Mouse (Mus musculus) ovary, postnatal 36 days (tissue): ENCODE measurements around the gene Col13a1.

ENCODE experiments used
- DNase-seq: peaks from one replicate; pipeline ENCODE4 v3.0.0; 2022; ENCODE audit warnings: low spot score, mixed read lengths

Col13a1 gene

DNA sequence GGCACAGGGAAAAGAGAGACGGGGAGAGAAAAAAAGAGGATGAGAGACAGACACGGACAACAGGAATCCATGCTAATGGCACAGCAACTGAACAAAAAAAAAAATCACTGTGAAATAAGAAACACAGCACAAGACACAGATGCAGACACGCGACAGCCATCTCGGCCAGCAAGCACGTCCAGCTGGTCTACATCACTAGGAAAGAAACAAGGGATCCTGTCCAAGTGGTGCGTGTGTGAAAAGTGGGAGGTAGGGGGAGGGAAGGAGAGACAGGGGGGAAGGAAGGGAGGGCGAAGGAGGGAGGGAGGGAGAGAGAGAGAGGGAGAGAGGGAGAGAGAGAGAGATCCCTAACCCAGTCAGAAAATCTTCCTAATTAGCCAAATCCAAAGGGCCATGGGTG, 73.6 kb downstream of the Col13a1 start:
- no peak for DNase-seq

DNA sequence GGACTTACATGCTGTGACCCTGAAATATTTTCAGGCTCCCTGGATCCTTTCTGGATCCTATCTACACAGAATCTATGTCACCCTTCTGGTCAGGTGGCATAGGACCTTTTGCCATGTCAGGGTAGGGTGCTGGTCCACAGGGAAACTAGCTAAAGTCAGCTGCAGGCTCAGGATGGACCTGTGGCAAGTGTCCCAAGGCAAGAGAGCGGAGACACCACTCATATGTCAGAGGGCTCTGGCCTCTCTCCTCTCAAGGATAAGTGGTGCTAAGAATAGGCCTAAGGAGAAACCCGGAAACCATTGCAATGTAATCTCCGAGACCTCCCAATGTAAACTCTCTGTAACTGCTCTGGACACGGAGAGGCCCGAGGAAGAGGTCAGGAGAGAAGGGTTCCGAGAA, 80.8 kb downstream of the Col13a1 start:
- DNase-seq, result no peak

DNA sequence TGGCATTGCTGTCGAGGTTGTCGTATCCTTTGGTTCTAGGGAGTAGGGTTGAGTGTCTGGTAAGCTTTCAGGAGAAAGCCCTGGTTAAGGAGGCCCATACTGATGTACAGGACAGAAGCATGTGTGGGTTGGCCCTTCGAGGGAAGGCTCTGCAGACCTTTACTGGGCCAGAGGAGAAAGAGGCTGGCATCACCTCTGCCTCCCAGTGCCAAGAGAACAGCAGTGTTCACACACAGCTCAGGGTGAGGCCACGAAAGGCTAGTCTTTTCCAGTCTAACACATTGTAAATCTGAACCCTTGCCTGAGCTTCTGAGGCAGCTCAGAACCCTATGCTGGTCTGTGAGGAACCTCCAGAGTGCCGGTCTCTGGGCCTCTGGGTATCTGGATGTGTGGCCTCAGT, 84.3 kb downstream of the Col13a1 start:
- DNase-seq, result no peak

DNA sequence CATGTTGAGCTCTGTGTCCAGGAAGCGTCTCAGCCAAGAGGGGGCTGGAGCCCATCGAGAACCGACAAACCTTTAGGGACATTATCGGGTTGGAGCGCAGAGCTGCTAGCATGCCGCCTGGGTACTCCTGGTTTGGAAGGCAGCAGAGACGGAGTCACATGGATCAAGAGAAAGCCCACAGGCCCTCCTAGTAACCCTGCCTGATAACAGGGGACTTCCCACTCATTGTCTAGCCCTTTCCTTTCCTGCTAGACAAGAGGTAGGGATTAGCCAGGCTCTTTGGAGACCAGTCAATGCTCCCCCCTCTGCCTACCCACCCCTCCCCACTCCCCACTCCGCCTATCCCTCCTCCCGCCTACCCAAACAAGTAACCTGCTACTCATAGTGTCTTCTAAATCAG, 87.8 kb downstream of the Col13a1 start:
- DNase-seq, result no peak

DNA sequence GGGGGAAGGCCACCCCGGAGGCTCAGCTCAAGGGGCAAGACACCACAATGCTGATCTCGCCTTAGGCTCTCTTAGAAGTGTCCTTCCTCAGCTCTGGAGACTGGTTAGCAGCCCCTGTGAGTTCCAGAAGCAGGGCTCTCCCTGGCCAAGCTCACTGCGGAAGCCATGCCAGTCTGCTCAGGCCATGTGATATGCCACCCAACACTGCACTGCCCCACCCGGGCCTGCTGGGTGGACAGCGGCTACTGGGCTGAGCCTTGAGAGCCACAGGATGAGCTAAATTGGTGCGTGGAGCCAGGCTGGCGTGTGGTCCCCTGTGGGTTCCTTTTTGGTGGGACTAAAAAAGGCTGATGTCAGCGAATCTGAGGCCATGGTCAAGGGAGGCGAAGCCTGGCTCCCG, 88.6 kb downstream of the Col13a1 start:
- DNase-seq, result no peak

DNA sequence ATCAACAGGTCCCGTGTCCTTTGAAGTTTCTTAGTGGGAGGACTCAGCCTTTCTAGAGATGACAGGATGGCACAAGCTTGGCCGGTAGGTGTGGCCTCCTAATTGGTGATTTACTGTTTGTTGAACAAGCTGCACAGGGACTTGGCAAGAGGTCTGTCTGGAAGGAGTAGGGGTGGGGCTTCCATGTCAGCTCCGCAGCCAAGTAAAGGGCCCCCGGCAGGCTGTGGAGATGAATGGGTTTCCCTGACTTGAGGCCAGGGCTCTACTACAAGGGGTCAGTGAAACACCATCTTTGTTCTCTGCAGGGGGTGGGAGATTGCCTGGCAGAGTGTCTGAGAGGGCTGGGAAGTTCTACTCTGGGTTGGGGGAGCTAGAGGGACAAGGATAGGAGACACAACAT, 99.5 kb downstream of the Col13a1 start:
- peak; percentile 13 for DNase-seq

DNA sequence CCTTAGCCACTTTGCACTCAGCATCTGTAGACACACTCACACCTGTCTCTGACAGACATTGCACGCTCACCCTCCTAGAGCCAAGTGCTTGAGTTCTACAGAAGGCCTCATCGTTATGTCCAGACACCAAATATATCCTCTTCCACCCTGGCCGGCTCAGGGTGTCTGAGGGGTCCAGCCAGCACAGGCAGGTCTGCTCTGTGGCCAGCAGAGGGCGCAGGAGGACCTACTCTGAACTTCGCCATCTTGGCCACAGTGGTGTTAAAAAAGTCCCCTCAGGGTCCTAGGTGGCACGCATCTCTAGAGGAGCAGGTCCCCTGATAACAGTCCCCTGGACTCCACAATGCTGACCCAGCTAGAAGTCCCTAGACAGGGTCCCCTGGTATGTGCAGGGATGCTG, 101.1 kb downstream of the Col13a1 start:
- peak; percentile 68 for DNase-seq

DNA sequence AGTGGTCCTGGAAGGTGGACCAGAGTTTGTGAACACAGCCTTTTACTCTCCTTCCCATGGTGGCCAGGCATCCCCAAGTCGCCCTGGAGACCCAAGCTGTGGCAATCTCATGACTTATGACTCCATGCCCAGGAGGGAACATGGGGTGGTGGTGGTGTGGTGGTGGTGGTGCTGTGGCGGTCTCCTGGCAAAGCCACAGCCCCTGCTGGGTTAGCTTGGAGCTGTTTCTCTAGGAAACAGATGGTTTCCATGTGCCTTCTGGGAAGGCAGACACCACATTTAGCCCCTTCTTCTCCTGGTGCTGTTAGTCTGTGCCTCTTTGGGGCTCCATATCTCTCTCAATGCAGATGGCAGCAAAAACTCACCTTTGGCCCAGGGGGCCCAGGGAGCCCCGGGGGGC, 109.1 kb downstream of the Col13a1 start:
- no peak for DNase-seq

DNA sequence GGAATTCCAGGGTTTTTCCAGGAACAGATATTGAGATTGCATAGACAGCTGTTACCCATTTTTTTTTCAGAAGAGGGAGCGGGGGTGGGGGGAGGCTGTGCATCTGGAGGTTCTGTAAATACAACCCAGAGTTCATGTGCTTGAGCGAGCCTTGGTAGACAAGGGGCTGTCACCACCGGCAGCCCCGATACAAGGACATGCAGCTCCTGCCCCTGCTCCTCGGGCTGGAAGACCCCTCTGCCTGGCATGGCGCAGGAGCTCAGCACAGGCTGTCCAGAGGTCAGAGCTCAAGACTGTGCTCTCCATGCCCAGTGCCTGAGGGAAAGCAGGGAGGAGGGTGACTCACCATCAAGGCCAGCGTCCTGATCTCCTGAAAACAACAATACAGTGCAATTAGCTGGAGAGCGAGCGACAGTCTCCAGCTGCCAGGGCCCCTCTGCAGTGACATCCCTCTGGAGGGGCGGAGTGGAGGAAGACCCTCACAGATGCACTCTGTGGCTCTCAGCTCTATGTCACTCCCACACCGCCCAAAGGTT, 112.8 kb downstream of the Col13a1 start:
- peak; percentile 24 for DNase-seq

DNA sequence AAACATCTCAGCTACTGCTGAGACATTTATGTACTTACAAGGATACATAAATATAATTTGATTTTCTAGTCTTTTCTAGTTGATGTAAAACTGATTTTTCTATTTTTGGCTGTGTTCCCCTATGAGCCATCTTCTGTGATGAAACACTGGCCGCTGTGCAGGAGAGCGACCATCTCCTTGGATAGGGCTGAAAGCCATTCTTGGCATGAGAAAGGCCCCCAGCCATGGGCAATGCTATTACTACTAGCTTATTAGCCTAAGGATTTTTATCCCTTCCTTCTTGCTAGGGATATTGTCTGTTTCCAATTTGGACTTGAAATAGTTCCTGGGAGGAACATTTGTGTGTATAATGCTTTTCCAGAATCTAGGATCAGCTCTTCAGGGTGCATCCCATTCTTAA, 119.5 kb downstream of the Col13a1 start:
- no peak for DNase-seq

DNA sequence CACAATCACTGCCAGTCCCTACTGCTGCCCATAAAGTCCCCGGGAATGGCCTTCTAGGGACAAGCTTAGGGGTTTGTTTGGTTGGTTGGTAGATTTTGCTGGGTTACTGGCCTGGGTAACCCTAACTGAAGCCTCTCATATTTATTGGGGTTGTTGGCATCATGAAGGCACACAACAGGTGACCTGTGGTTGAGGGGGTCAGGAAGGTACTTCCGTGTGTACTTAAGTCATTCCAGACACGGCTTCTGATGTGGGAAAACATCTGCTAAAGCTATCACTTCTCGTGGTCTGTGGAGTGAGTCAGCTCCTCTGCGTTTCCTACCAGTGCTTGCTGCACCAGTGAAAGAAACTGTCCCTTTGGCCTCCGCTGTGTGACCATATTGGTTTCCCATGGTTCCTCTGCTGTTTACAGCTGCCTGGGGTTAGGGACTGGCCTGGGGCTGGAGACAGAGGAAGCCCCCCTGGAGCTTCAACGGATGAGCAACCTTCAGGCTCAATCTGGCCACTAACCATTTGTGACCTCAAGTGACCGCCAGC, 123.7 kb downstream of the Col13a1 start:
- no peak for DNase-seq

DNA sequence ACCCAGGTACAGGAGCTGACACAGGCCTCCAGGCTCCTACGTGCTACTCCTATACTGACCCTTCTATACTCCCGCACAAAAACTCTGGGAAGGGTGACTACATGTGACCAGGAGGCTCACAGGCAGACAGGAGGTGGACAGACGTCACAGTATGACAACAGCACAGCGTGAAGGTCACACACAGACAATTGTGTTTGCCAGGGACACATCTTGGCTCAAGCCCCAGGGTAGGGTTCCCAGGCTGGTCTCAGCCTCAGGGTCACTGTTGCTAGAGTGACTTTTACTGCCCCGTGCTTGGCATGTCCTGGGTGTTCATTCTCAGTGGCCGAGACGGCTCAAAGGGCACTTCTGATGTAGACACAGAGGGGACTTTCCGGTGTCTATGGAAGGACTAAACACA, 126.1 kb downstream of the Col13a1 start:
- no peak for DNase-seq

DNA sequence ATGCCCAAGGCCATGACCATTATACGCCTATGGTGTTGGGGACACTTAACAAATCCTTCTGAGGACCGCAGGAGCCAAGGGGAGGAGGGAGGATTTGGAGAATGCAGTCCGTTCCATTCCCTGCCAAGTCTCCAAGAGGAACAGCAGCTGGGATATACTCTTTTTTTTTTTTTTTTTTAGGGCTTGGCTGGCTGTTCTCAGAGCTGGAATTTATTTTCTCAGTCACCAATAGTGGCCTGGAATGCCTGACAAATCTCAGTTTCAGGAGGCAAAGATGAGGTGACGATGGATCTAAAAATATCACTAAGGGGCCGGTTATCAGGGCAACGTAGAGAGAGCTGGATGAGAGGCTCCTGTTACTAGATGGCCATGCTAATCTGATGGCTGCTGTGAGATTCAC, 130.4 kb downstream of the Col13a1 start:
- no peak for DNase-seq

DNA sequence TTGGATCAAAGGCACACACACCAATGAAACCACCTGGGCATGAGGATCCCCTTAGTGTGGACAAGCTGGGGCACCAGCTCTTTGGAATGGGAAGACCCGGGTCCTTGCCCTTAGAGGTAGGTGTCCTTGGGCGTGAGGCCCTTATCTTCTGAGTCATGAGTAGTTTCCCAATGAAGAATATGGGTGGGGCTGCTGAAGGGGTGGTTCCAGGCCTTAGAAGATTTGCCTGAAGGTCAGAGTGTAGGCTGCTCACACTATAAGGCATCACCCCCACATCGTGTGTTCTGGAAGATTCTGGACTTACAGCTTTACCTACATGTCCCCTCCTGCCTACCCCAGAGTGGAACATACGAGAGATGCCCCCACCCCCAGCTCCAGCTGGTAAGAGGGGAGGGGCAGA, 133.4 kb downstream of the Col13a1 start:
- DNase-seq, result no peak

DNA sequence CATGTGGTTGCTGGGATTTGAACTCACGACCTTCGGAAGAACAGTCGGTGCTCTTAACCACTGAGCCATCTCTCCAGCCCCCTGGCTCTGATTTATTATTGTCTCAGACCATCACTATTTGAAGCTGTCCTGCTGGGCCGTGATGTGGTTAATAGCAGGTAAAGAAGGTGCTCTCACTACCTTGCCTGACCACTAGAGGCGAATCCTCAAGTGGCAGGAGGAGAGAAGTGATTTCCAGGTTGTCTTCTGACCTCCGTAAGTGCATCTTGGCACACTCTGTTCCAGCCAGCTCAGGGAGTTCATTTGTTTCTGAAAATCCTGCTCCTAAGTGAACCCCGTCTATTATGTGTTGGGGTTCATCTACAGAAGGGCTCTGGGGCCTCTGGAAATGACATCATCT, 134.4 kb downstream of the Col13a1 start:
- DNase-seq, result no peak

DNA sequence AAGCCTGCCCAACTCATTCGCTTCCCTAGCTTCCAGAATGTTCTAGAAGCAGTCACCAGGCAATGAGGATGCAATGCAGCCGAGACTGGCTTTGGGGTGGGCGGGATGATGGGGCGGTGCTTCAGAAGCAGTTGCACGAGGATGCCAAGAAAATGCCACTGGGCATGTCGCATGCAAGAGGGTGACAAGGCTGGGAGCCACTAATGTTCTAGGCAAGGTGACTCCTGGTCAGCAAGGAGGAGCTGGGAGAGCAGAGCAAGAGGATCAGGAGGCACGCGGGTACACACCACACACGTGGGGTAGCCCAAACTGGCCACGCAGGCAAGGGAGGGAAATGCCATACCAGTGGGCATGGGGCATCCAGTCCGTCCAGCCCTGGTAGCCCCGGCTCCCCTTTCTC, 136.6 kb downstream of the Col13a1 start:
- DNase-seq, result no peak

DNA sequence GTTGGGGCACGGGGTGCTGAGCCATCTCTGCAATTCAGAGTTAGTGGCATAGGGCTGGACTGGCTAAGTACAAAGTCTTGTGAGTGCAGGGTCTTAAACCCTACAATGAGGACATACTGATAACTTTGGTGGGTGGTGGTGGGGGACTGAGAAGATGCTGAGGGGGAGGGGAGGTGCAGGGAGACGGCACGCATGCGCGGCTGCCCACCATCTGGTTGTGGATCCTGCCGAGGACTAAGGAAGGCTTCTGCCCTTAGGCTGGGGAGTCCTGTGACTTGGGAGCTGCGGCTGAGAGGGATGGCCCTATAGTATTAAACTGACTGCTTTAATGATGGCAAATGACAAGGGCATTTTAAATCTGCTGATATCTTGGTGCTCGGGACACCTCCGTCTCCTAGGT, 139.6 kb downstream of the Col13a1 start:
- DNase-seq, result no peak

DNA sequence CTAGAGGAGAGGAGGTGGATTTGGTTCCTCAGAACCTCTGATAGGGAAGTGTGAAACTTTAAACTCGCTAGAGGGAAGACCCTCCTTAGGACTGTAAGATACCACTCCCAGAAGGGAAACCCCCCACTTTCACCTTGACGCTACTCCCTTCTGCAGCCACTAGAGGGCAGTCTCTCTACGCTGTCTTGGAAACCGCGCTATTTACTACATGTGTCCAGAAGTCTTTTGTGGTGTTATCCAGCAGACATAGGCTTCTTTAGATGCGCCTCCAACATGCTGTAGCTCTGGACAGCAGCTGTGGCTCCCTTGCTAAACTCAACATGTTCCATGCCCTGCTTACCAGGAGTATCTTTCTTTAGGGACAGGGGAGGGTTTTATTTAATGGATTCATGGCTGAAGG, 140.1 kb downstream of the Col13a1 start:
- DNase-seq, result peak; percentile 30

DNA sequence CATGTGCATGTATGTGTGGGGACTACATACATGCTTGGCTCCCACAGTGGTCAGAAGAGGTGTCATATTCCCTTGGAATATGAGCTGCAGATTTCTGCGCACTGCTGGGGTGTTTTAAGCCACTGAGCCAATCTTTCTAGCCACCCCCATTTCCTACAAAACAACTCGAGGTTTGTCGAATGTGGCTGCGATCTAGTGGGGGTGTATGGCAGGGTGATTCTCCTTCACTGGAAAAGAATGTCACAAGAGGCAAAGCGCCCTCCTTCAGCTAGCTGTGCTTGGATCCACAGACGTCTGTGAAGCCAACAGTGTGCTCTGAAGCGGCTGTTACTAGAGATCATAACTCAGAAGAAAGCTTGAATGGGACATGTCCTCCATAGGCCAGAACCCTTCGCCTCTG, 141.6 kb downstream of the Col13a1 start:
- DNase-seq, result no peak

DNA sequence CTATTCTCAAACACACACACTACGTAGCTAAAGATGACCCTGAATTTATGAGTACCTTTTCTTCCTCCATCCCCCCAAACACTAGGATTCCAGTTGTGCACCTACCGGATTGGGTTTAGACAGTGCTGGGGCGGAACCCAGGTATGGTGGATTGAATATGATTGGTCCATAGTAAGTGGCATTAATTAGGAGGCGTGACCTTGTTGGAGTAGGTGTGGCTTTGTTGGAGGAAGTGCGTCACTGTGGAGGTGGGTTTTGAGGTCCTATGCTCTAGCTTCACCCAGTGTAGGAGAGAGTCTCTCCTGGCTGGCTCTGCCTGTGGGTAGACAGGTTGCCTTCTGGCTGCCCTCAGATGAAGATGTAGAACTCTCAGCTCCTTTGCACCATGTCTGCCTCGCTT, 144.6 kb downstream of the Col13a1 start:
- DNase-seq, result no peak

DNA sequence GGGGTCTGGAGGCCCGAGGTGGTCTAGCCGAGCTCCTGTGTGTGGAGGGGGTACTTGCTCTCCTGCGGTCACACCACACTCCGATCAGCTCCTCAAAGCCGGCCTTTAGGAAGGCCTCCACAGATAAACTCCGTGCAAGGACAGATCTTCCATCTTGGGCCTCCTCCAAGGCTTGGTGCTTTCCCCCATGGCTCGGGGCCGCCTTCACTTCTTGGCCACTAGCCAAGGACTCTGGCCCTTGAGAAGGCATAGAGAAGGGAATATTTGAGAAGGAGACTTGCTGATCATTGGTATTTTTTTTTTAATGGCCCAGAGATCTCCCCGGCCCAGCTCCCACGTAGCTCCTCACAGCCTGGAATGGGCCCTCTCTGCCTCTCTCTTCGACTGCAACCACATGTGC, 146.2 kb downstream of the Col13a1 start:
- peak; percentile 73 for DNase-seq

DNA sequence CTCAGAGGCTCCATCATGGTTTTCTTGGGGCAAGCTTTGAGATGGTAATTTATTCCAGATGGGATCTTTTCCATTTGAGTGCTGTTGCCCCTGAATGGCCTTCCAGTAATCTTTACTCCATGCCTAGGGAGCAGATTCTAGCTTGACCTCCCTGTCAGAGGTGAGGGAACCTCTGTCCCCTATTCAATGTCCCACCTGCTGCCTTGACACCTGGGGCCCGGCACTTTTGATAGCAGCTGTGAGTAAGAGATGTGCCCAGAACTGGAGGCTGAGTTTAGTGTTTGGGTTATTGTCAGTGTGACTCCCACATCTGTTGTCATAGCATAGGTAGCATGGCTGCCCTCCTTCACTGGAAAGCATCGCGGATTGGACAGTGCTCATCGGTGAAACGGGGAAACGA, 147.2 kb downstream of the Col13a1 start:
- no peak for DNase-seq

DNA sequence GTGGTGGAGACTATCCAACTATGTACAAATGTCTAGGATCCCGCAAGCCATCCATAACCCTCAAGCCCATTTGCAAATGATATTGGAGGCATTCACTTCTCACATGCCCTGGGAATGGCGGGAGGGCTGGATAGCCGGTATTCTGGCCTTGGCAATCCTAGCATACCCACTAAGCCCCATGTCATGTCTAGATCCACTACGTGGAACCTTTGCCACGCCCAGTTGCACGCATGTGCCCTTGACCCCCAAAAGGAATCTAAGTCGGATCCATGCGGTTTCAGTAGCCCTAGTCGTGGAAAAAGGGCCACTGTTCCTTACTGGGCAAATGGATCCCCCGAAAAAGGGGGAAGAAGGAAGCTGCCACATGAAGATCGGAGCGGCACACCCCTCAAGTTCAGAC, 147.7 kb downstream of the Col13a1 start:
- no peak for DNase-seq

DNA sequence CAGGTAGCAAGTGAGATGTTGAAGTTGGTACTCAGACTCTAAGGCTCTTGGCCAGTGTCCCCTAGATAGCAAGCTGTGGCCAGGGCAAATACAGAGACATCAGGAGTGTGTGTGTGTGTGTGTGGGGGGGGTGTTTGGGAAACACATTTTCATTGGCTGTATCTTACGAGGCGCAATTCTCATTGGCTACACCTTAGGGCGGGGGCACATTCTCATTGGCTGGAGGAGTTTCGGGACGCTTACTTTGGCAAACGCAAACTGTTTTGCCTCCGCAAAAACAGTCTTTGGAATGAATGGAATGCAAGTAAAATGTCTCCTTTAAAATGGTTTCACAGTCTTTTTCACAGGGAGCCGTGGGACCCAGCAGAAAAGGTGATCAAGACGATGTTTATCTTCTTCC, 148.1 kb downstream of the Col13a1 start:
- no peak for DNase-seq

DNA sequence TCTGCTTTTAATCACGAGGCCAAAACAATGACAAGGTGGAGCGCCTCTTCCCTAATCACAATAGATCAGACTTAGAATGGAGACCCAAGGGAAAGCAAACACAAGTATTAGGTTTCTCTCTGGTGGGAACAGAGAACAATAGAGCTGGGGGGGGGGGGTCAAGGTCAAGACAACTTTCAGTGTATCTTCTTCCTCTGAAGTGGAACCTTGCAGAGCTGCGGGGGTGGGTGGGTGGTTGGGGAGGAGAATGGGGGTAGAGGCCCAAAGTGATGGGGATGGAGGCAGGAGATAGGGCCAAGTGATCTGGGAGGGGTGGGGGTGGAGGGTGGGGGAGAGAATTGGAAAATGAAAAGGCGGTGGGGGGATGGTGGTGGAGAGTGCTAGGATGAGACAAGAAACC, 149.9 kb downstream of the Col13a1 start:
- no peak for DNase-seq
